Mouse (Mus musculus): ENCODE measurements around the gene Srcap. TPM values are rescaled to one million over a fixed set of nuclear protein-coding genes. Genes with fewer than 3 reads are reported as not detected.

Gene Srcap
- total RNA-seq (2023; ENCODE audit: inconsistent age): 189 to 213 TPM (median 204 TPM) in 4 replicates

DNA sequence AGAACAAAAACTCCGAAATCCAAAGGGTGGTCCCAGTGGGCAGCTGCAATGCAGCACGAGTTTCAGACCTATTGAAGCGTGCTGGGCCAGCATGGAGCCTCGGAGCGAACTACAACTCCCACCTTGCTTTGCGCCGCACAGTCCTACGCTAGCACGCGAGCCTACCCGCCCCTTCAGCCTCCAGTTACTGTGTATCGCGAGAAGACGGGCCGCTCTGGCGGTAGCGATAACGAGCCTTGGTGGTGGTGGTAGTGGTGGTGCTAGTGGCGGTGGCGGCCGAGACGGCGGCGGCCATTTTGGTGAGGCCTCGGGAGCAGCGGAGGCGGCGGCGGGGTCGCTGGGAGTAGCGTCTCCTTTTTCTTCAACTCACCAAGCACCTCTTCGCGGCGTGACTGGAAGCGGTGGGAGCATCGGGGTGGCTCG lies at the start of gene Srcap:
TSS of gene Srcap (plus strand) at position 176 of the 423 bp plus-strand sequence.

DNA sequence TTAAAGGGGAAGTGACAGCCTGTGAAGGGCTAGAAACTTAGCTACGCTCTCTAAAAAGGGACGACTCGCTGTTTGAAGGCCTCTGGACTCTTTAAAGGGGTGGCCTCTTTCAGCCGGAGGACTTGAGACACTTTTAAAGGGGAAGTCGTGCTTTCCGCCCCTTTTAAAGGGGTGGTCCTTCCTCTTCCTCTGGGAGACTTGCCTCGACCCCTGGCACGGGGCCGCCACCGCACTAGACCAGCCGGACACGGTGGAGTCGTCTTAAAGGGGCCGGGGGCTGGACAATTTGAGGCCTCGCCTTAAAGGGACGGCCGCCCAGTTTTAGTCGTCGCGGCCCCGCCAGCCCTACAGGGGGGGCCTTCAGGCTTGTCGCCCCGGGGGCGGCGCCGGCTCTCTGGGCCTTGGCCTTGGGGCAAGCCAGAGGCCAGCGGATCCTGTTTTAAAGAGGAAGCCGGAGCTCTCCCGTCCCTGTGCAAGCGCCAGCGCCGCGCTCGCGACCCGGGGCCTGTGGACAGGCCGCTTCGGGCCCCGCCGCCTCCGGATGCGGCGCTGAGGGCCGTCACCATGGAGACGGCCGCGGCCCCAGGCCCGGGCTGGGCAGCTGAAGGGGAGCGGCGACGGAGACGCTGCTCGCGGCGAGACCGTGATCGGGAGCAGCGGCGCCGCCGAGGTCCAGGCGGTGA lies 33.0 kb upstream of the Srcap start, which contains the start of gene Fbrs:
TSS of gene Fbrs (plus strand) at position 565 of the 683 bp plus-strand sequence.

DNA sequence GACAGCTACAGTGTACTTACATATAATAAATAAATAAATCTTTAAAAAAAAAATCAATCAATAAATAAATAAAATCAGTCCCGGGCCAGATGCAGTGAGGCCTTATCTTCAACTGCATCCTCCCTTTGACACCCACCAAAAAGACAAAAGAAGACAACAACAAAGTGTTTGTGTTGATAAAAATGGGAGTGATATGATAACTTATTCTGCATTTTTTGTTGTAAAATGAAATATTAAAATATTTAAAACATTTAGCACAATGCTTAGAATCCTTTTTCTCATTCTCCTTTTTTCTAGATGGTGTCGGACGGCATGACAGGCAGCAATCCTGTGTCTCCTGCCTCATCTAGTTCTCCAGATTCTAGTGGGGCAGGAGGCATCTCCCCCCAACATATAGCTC lies 7.5 kb downstream of the Srcap start, which contains the start of gene Gm42715:
TSS of gene Gm42715 (plus strand) at position 301 of the 400 bp plus-strand sequence.

DNA sequence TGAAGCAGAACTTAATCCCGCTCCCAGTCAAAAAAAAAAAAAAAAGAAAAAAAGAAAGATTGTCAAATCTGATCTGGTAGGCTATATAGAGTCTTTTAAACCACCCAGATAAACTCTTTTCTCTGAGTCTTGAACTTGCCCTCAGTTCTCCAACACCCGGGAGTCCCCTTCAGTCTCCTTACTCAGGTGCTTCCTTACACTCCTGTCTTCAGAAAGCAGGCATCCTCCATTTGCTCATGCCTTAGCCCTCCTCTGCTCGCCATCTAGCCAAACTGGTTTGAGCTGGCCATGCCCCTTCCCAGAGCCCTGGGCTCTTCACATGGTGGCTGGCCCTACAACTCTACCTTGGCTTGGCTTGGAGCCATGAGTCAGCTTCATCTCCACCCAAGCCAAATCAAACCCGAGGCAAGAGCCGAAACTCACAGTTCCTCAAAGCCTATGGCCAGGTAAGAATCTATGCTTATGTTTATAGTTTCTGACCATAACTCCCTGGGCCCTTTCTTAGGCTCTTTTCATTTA lies 49.6 kb downstream of the Srcap start, which contains the start of gene Tmem265:
TSS of gene Tmem265 (plus strand) at position 51 of the 519 bp plus-strand sequence.

DNA sequence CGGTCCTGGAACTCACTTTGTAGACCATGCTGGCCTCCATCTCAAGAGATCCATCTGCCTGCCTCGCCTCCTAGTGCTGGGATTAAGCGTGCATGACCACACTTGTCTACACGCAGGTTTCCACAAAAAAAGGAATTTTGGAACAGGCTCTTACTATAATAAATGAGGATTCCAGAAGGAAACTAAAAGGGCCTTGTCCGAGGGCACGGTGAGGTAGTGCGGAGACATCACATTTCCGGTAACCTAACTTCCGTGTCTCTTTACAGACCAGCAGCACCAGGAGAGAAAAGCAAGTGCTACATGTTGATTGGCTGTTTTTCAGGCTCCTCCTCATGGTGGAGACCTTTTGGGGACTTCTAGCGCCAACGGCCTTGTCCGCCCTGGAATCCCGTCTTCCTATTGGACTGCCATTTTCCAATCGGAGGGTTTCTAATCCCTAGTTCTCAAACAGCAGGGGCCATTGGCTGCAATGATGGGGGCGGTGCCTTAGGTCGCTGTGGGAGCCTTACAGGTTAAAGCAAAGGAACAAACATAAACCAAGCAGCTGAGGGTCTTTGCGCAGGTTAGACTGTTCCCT lies 61.2 kb downstream of the Srcap start, which contains the start of gene Phkg2:
TSS of gene Phkg2 (plus strand) at position 446 of the 577 bp plus-strand sequence.

DNA sequence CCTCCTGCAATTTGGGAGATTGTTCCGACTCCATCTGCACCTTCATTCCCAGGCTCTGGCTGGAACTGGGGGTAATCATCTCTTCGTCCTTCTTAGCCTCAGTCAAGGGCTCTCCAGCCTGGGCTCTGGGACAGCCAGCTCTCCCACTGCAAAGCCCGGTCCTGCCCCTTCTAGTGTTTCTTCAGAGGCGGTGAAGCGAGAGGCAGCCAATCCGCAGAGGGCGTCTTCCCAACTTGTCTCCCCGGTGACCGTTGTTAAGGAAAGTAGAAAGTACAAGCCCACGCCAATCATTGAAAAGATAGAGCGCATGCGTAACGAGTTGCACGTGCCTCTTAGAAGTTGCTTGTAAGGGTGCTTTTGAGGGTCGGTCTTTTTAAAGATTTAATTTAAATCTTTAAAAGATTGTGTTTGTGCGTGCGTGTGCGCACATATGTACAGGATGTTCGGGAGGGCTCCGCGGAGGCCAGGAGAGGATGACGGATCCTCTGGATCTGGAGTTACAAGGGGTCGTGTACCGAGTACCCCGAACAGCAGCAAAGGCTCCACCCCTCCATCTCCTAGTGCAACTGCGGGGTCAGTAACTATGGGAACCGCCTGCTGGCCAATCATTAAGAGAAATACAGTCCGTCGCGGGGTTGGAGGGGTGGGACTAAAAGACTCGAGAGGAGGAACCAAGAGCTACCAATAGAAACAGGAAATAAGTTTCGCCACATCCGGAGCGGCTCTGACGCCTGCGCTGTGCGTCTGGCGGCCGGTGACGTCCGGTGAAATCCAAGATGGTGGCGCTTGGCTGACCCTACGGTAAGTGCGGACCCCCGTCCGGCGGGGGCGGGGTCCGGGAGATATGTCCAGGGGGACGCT lies 76.5 kb downstream of the Srcap start, which contains the start of the genes Ccdc189 and Rnf40:
TSS of gene Ccdc189 (minus strand) at position 585 of the 861 bp plus-strand sequence.
TSS of gene Rnf40 (plus strand) at position 757 of the 861 bp plus-strand sequence.

Other genes with a start within 250 kb of the Srcap start
- gene Sephs2, start 237.9 kb upstream of the Srcap start, total RNA-seq (2023; ENCODE audit: inconsistent age): 28.1 to 30.4 TPM (median 28.4 TPM) in 4 replicates
- 116 to 127 TPM (median 121 TPM) in 4 replicates for gene Itgal, start 215.7 kb upstream of the Srcap start, total RNA-seq (2023; ENCODE audit: inconsistent age)
- gene Zfp768, start 166.4 kb upstream of the Srcap start, total RNA-seq (2023; ENCODE audit: inconsistent age): 1.7 to 3.4 TPM (median 2.6 TPM) in 4 replicates
- 11.0 to 14.9 TPM (median 12.9 TPM) in 4 replicates for gene Zfp747, start 135.9 kb upstream of the Srcap start, total RNA-seq (2023; ENCODE audit: inconsistent age)
- gene 9130019O22Rik, start 124.8 kb upstream of the Srcap start, total RNA-seq (2023; ENCODE audit: inconsistent age): 3.5 to 3.9 TPM (median 3.6 TPM) in 4 replicates
- 5.4 to 8.1 TPM (median 6.8 TPM) in 4 replicates for gene E430018J23Rik, start 118.4 kb upstream of the Srcap start, total RNA-seq (2023; ENCODE audit: inconsistent age)
- gene Zfp764, start 105.2 kb upstream of the Srcap start, total RNA-seq (2023; ENCODE audit: inconsistent age): 8.6 to 9.8 TPM (median 9.1 TPM) in 4 replicates
- 12.1 to 16.3 TPM (median 13.2 TPM) in 4 replicates for gene Zfp688, start 89.9 kb upstream of the Srcap start, total RNA-seq (2023; ENCODE audit: inconsistent age)
- gene Zfp689, start 62.8 kb upstream of the Srcap start, total RNA-seq (2023; ENCODE audit: inconsistent age): 5.1 to 6.1 TPM (median 5.8 TPM) in 4 replicates
- gene Prr14, start 52.4 kb upstream of the Srcap start, total RNA-seq (2023; ENCODE audit: inconsistent age): 134 to 156 TPM (median 146 TPM) in 4 replicates
- 285 to 303 TPM (median 297 TPM) in 4 replicates for gene Fbrs, start 32.8 kb upstream of the Srcap start, total RNA-seq (2023; ENCODE audit: inconsistent age)
- 44.3 to 55.2 TPM (median 53.5 TPM) in 4 replicates for gene Gm42715, start 7.6 kb downstream of the Srcap start, total RNA-seq (2023; ENCODE audit: inconsistent age)
- gene Tmem265, start 49.4 kb downstream of the Srcap start, total RNA-seq (2023; ENCODE audit: inconsistent age): 2.6 to 2.9 TPM in 2 of 4 replicates, not detected in the others
- gene Phkg2, start 61.4 kb downstream of the Srcap start, total RNA-seq (2023; ENCODE audit: inconsistent age): 122 to 139 TPM (median 127 TPM) in 4 replicates
- gene Ccdc189, start 76.6 kb downstream of the Srcap start, total RNA-seq (2023; ENCODE audit: inconsistent age): 0.77 to 2.0 TPM (median 1.4 TPM) in 4 replicates
- 135 to 149 TPM (median 147 TPM) in 4 replicates for gene Rnf40, start 76.8 kb downstream of the Srcap start, total RNA-seq (2023; ENCODE audit: inconsistent age)
- gene Zfp629, start 103.8 kb downstream of the Srcap start, total RNA-seq (2023; ENCODE audit: inconsistent age): 2.8 to 6.4 TPM (median 3.5 TPM) in 4 replicates
- 43.3 to 65.2 TPM (median 58.3 TPM) in 4 replicates for gene Bcl7c, start 196.9 kb downstream of the Srcap start, total RNA-seq (2023; ENCODE audit: inconsistent age)
- gene Ctf1, start 200.8 kb downstream of the Srcap start, total RNA-seq (2023; ENCODE audit: inconsistent age): not detected in 4 replicates
- gene Ctf2, start 220.2 kb downstream of the Srcap start, total RNA-seq (2023; ENCODE audit: inconsistent age): not detected in 4 replicates
- gene Fbxl19, start 232.6 kb downstream of the Srcap start, total RNA-seq (2023; ENCODE audit: inconsistent age): 17.0 to 19.0 TPM (median 17.8 TPM) in 4 replicates

Data from B cell, adult (primary cell).